Mouse (Mus musculus): ENCODE results near the gene Stx8. TPM values are rescaled to one million over a fixed set of nuclear protein-coding genes. Genes with fewer than 3 reads are reported as not detected.

Gene Stx8
- polyA plus RNA-seq, 1 experiment: 13.0 TPM

DNA sequence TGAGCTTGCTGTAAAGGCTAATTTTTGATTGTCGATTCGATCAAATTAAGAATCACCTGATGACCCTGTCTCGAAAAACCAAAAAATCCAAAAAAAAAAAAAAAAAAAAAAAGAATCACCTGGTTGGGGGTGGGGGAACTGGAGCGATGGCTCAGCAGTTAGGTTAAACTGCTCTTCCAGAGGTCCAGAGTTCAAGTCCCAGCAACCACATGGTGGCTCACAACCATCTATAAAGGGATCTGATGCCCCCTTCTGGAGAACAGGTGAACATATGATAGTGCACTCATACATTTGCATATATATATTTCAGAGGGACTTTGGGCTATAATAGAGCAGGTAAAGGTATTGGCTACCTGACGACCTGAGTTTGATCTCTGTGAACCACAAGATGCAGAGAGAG lies 42.3 kb upstream of the Stx8 start:
- no peak for TF ChIP-seq POLR2A (IDR thresholded peaks at IDR 0.05; ENCODE audit: borderline replicate concordance, control insufficient read depth, low read depth, low read length)
- TF ChIP-seq CTCF (IDR thresholded peaks at IDR 0.05; ENCODE audit: control insufficient read depth, insufficient read depth, low read length): no peak
- Histone ChIP-seq H3K4me3 (replicated peaks; ENCODE audit: control insufficient read depth, low read depth, low read length) (no peak overlapping the region), H3K27ac (ENCODE audit: control insufficient read depth, insufficient read depth, low read depth, low read length, poor library complexity) (no peak overlapping the region), H3K4me1 (ENCODE audit: control insufficient read depth, insufficient read depth, low read length) (no peaks in the 10 kb centered on the region; the same call in 1 of the 2 replicates)
- 85% methylated on average over 5 of the region's 5 CpGs for WGBS

DNA sequence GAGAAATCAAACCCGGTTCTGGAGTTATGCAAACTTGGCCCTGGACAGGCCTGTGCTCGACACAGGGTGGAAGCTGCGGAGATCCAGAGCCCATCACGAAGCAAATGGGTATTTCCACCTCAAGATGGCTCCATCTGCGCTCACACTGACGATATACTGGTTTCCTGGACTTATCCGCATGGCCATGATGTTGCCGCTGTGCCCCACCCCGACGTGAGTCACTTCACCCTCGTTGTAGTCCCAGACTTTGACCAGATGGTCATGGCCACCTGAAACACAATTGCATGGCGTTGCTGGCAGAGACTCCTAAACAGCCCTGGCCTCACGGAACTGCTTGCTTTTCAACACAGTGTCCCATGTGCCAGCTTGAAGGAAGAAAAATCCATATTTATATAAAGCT lies 41.0 kb upstream of the Stx8 start:
- 83% methylated on average over 13 of the region's 13 CpGs for WGBS
- TF ChIP-seq POLR2A (IDR thresholded peaks at IDR 0.05; ENCODE audit: borderline replicate concordance, control insufficient read depth, low read depth, low read length) (no peak), CTCF (IDR thresholded peaks at IDR 0.05; ENCODE audit: control insufficient read depth, insufficient read depth, low read length) (no peak)
- Histone ChIP-seq H3K4me3 (replicated peaks; ENCODE audit: control insufficient read depth, low read depth, low read length) (no peak overlapping the region), H3K27ac (ENCODE audit: control insufficient read depth, insufficient read depth, low read depth, low read length, poor library complexity) (no peak overlapping the region), H3K4me1 (ENCODE audit: control insufficient read depth, insufficient read depth, low read length) (no peaks in the 10 kb centered on the region)

DNA sequence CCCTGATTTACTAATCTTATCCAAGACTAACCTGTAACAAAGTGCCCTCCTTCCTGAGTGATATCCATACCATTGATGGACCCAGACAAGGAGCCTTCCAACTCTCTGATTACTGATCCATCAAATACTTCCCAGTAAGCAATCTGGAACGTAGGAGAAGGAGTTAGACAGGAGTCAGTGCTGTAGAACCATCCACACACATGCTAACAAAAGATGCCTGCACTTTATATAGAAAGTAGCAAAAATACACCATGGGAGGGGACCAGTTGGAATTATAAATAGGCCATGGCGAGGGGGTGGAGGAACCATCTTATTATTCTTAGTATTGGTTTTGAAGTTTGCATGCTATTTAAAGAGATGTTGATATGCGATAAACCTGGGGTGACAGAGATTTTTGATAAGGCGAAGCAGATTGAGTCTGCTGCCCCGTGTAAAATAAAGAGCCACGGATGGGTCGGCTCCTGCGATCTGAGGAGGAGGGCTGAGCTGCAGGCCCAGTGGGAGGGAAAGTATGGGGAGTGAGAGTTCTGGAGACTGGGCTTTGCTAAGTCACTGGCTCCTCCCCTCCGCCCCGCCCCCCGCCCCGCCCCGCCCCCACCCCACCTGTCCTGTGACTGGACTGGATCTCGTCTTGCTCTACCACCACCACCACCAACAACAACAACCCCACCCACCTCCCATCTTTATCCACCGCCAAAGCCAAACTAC lies 39.5 kb upstream of the Stx8 start:
- TF ChIP-seq POLR2A (IDR thresholded peaks at IDR 0.05; ENCODE audit: borderline replicate concordance, control insufficient read depth, low read depth, low read length) (no peak), CTCF (IDR thresholded peaks at IDR 0.05; ENCODE audit: control insufficient read depth, insufficient read depth, low read length) (no peak)
- Histone ChIP-seq H3K4me3 (replicated peaks; ENCODE audit: control insufficient read depth, low read depth, low read length) (no peak overlapping the region), H3K4me1 (ENCODE audit: control insufficient read depth, insufficient read depth, low read length) (no peaks in the 10 kb centered on the region), H3K27ac (ENCODE audit: control insufficient read depth, insufficient read depth, low read depth, low read length, poor library complexity) (no peak overlapping the region)
- WGBS: 28% methylated on average over 15 of the region's 15 CpGs

DNA sequence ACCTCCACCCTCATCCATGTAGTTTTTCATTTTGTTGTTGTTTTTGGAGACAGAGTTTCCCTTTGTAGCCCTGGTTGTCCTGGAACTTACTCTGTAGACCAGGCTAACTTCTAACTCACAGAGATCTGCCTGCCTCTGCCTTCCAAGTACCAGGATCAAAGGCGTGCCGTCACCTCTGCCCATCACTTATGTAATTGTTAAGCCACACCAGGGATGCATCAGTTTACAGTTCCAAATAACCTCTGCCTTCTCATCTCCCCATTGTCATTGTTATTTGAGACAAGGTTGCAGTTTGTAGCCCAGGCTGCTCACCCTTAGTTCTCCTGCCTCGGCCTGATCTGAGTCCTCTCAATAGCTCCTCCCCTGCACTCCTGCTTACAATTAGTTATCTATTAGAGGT lies 33.8 kb upstream of the Stx8 start:
- WGBS: 87% methylated on average over 3 of the region's 3 CpGs
- Histone ChIP-seq H3K4me1 (ENCODE audit: control insufficient read depth, insufficient read depth, low read length) (no peaks in the 10 kb centered on the region), H3K27ac (ENCODE audit: control insufficient read depth, insufficient read depth, low read depth, low read length, poor library complexity) (no peak overlapping the region), H3K4me3 (replicated peaks; ENCODE audit: control insufficient read depth, low read depth, low read length) (no peak overlapping the region)
- no peak for TF ChIP-seq CTCF (IDR thresholded peaks at IDR 0.05; ENCODE audit: control insufficient read depth, insufficient read depth, low read length)
- no peak for TF ChIP-seq POLR2A (IDR thresholded peaks at IDR 0.05; ENCODE audit: borderline replicate concordance, control insufficient read depth, low read depth, low read length)

DNA sequence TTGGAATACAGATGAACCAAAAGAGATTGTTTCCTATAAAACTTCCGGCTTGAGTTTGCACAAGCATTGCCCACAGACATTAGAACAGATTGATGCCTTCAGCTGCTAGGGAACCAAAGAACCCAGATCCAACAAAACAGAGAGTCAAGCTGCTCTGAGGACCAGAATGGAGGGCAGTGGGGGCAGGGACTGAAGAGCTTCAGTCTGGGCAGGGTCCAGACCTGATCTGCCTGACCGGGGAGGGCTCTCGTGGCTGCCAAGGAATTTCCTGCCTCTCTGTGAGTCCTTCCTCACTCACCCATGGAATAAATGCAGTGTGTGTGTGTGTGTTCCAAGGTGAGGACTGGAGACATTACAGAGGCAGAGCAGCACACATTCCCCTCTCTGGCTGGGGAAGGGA lies 17.8 kb upstream of the Stx8 start:
- TF ChIP-seq CTCF (IDR thresholded peaks at IDR 0.05; ENCODE audit: control insufficient read depth, insufficient read depth, low read length): no peak
- TF ChIP-seq POLR2A (IDR thresholded peaks at IDR 0.05; ENCODE audit: borderline replicate concordance, control insufficient read depth, low read depth, low read length): no peak
- H3K4me3 ChIP-seq (replicated peaks; ENCODE audit: control insufficient read depth, low read depth, low read length): no peak overlapping the region
- WGBS: 34% methylated on average over 3 of the region's 3 CpGs
- H3K27ac ChIP-seq (ENCODE audit: control insufficient read depth, insufficient read depth, low read depth, low read length, poor library complexity): no peak overlapping the region
- H3K4me1 ChIP-seq (ENCODE audit: control insufficient read depth, insufficient read depth, low read length): no peaks in the 10 kb centered on the region

DNA sequence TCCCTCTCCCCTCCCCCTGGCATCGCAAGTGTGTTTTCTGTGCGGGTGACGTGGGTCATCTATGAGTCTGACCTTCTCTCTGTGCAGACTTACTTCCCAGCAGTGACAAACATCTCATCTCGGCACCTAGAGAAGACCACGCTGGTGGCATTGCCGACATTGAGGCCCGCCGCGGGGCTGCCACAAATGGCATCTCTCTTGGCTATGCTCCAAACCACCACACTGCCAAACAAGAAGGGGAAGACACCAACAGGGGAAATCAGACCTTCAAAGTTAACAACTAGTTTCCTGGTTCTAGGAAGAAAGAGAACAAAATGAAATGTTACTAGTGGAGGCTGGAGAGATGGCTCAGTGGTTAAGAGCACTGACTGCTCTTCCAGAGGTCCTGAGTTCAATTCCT lies 16.5 kb upstream of the Stx8 start:
- H3K27ac ChIP-seq (ENCODE audit: control insufficient read depth, insufficient read depth, low read depth, low read length, poor library complexity): no peak overlapping the region
- no peak for TF ChIP-seq CTCF (IDR thresholded peaks at IDR 0.05; ENCODE audit: control insufficient read depth, insufficient read depth, low read length)
- no peak for TF ChIP-seq POLR2A (IDR thresholded peaks at IDR 0.05; ENCODE audit: borderline replicate concordance, control insufficient read depth, low read depth, low read length)
- WGBS: 13% methylated on average over 9 of the region's 9 CpGs
- H3K4me3 ChIP-seq (replicated peaks; ENCODE audit: control insufficient read depth, low read depth, low read length): no peak overlapping the region
- no peaks in the 10 kb centered on the region for H3K4me1 ChIP-seq (ENCODE audit: control insufficient read depth, insufficient read depth, low read length)

DNA sequence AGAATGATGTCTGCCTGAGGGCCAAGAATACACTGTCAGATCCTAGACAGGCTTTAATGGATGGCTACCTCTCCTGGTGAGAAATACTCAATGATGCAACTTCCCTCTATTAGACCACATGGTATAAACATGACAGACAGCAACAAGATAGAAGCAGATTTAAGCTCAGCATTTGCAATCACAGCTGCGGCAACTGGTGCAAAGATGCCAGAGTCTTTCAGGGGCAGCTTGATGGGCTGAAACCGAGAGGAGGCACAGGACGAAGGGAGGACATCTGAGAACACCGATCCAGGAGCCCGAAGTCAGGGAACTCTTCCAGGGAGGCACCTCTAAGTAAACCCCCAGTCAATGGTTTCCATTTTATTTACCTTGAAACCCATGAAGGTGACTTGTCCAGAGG lies 12.4 kb upstream of the Stx8 start:
- no peak for TF ChIP-seq POLR2A (IDR thresholded peaks at IDR 0.05; ENCODE audit: borderline replicate concordance, control insufficient read depth, low read depth, low read length)
- TF ChIP-seq CTCF (IDR thresholded peaks at IDR 0.05; ENCODE audit: control insufficient read depth, insufficient read depth, low read length): no peak
- 71% methylated on average over 5 of the region's 5 CpGs for WGBS
- H3K27ac ChIP-seq (ENCODE audit: control insufficient read depth, insufficient read depth, low read depth, low read length, poor library complexity): no peak overlapping the region
- no peaks in the 10 kb centered on the region for H3K4me1 ChIP-seq (ENCODE audit: control insufficient read depth, insufficient read depth, low read length)
- H3K4me3 ChIP-seq (replicated peaks; ENCODE audit: control insufficient read depth, low read depth, low read length): no peak overlapping the region

DNA sequence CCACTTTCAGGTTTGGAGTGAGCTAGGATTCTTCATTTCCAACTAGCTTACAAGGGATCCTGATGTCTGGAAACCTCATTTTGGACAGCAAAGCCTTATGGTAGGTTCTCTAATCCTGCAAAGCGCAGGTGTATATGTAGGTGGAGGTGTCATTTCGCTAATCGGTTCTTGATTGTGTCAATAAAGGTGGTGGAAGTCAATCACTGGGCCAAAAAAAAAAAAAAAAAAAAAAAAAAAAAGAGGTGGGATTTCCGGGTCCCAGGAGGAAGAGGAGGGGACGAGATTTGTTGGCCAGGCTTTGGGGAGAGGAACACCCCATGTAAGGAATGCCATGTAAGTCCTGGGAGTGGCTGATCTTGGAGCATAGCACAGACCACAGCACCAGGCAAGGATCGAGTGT lies 11.6 kb upstream of the Stx8 start:
- H3K4me3 ChIP-seq (replicated peaks; ENCODE audit: control insufficient read depth, low read depth, low read length): no peak overlapping the region
- WGBS: 71% methylated on average over 6 of the region's 6 CpGs
- H3K4me1 ChIP-seq (ENCODE audit: control insufficient read depth, insufficient read depth, low read length): no peaks in the 10 kb centered on the region
- TF ChIP-seq POLR2A (IDR thresholded peaks at IDR 0.05; ENCODE audit: borderline replicate concordance, control insufficient read depth, low read depth, low read length) (no peak), CTCF (IDR thresholded peaks at IDR 0.05; ENCODE audit: control insufficient read depth, insufficient read depth, low read length) (no peak)
- H3K27ac ChIP-seq (ENCODE audit: control insufficient read depth, insufficient read depth, low read depth, low read length, poor library complexity): no peak overlapping the region

DNA sequence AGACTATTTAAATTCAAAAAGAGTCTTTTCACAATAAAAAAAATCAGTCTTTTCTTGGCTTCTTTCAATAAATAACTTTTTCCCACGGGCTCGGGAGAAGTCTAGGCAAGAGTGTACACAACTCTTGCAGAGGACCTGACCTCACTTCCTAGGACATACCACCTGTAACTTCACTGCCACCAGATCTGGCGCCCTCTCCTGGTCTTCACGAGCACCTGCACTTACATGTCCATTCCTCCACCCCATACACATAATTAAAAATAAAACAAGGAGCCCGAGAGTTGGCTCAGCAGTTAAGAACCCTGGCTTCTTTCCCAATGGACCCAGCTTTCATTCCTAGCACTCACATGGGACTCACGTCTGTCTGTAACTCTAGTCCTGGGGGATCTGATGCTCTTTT lies 1.9 kb upstream of the Stx8 start:
- H3K4me1 ChIP-seq (ENCODE audit: control insufficient read depth, insufficient read depth, low read length): peaks cover 3% of the 10 kb centered on the region
- H3K4me3 ChIP-seq (replicated peaks; ENCODE audit: control insufficient read depth, low read depth, low read length): no peak overlapping the region
- 72% methylated on average over 6 of the region's 6 CpGs for WGBS
- TF ChIP-seq POLR2A (IDR thresholded peaks at IDR 0.05; ENCODE audit: borderline replicate concordance, control insufficient read depth, low read depth, low read length) (no peak), CTCF (IDR thresholded peaks at IDR 0.05; ENCODE audit: control insufficient read depth, insufficient read depth, low read length) (peak; percentile 36)
- no peak overlapping the region for H3K27ac ChIP-seq (ENCODE audit: control insufficient read depth, insufficient read depth, low read depth, low read length, poor library complexity)

Data from bone marrow, adult 2 months (tissue).